Mouse (Mus musculus) heart, adult 2 months (tissue): ENCODE measurements around the gene Gm20518. TPM values are rescaled to one million over a fixed set of nuclear protein-coding genes. Genes with fewer than 3 reads are reported as not detected.

Source experiments
- DNase-seq, 2 experiments: peaks; one replicate each; pipeline ENCODE4 v3.0.0; 2021
- H3K27ac ChIP-seq: fragments of 200-600 bp; 2 replicates; pipeline ENCODE4 v1.8.1; 2022
- H3K27me3 ChIP-seq: fragments of 200-500 bp; 2 replicates; pipeline ENCODE4 v1.6.1; 2012; ENCODE audit warnings: mild to moderate bottlenecking, low read length, inconsistent platforms, mixed read lengths; ENCODE audit not compliant: control insufficient read depth, insufficient read depth
- H3K36me3 ChIP-seq: fragments of 200-500 bp; 2 replicates; pipeline ENCODE4 v1.6.1; 2012; ENCODE audit warnings: low read length, inconsistent platforms; ENCODE audit not compliant: control insufficient read depth, insufficient read depth
- H3K4me1 ChIP-seq: fragments of 200-500 bp; 2 replicates; pipeline ENCODE4 v1.6.1; 2011; ENCODE audit warnings: low read length; ENCODE audit not compliant: control insufficient read depth, insufficient read depth
- H3K4me3 ChIP-seq: fragments of 200-600 bp; 2 replicates; pipeline ENCODE4 v1.8.1; 2022
- H3K79me2 ChIP-seq: fragments of 200-500 bp; replicated peaks from 2 replicates; pipeline ENCODE4 v1.6.1; 2012; ENCODE audit warnings: mild to moderate bottlenecking, inconsistent platforms, low read length, moderate library complexity, mixed read lengths; ENCODE audit not compliant: control insufficient read depth, insufficient read depth
- H3K9ac ChIP-seq: fragments of 200-500 bp; 2 replicates; pipeline ENCODE4 v1.6.1; 2012; ENCODE audit warnings: low read depth, mild to moderate bottlenecking, control low read depth, inconsistent platforms, low read length, mixed read lengths
- CTCF ChIP-seq: fragments of 200-600 bp; IDR thresholded peaks from 2 replicates; pipeline ENCODE4 v1.8.1; 2022; ENCODE audit warnings: antibody characterized with exemption, mild to moderate bottlenecking, moderate library complexity
- EP300 ChIP-seq: fragments of 200-500 bp; IDR thresholded peaks from 2 replicates; pipeline ENCODE4 v1.6.1; 2011; ENCODE audit warnings: low read depth, low read length, control low read depth; ENCODE audit not compliant: insufficient read depth
- POLR2A ChIP-seq: fragments of 200-500 bp; IDR thresholded peaks from 2 replicates; pipeline ENCODE4 v1.6.1; 2011; ENCODE audit warnings: mild to moderate bottlenecking, low read depth, low read length, control low read depth; ENCODE audit not compliant: insufficient read depth
- WGBS: fragments of 180-500 bp; shearing (Covaris S2); methylation state at CpG from one replicate; pipeline ENCODE4 v1.1.7; 2018; 5-methylcytosine and 5-hydroxymethylcytosine counted together
- intact Hi-C: fragments of 180-260 bp; cut with DNase I; formaldehyde crosslinking; loops from one replicate; pipeline ENCODE4 v1.15.1; 2025
- polyA plus RNA-seq: library from polyadenylated mRNA; depleted of rRNA; stranded (reverse); fragments of >200 nt; gene quantifications from 2 replicates; pipeline ENCODE4 v1.2.3, GENCODE M21; 2012
- total RNA-seq, 2 experiments: library from RNA; stranded (reverse); gene quantifications; 2 replicates each; pipeline ENCODE4 v1.2.3; 2021

Gene Gm20518
- total and polyA plus RNA-seq, 3 experiments = 0.20 to 0.68 (median 0.31) TPM

DNA sequence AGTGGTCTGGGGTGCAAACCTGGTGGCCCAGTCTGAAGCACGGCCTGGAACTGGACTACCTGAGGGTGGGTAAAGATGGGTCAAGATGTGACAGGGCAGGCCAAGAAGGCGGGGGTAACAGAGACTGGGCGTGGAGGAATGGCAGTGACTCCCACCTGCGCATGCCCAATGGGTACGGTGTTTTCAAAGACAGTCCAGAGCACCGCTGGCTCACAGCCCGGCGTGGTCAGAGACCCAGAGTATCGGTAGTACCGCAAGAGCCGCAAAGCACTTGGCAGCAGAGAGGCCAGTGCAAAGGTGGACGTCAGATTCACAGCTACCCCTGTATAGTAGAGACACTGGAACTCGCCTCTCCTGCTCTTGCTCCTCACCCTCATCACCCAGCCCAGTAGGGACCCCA is 56.0 kb downstream of the Gm20518 start:
- H3K27me3 ChIP-seq = peaks cover 12% of the 10 kb centered on the region
- H3K4me3 ChIP-seq = no peak overlapping the region
- no peak for TF ChIP-seq EP300
- no peak for TF ChIP-seq POLR2A
- no peak for TF ChIP-seq CTCF
- intact Hi-C loops = no loop called here
- 49% methylated on average over 13 of the region's 13 CpGs for WGBS
- no peaks in the 10 kb centered on the region for H3K79me2 ChIP-seq
- DNase-seq = no peak
- no peak overlapping the region for H3K27ac ChIP-seq
- H3K36me3 ChIP-seq = no peaks in the 10 kb centered on the region
- no peaks in the 10 kb centered on the region for H3K4me1 ChIP-seq
- H3K9ac ChIP-seq = no peak overlapping the region

DNA sequence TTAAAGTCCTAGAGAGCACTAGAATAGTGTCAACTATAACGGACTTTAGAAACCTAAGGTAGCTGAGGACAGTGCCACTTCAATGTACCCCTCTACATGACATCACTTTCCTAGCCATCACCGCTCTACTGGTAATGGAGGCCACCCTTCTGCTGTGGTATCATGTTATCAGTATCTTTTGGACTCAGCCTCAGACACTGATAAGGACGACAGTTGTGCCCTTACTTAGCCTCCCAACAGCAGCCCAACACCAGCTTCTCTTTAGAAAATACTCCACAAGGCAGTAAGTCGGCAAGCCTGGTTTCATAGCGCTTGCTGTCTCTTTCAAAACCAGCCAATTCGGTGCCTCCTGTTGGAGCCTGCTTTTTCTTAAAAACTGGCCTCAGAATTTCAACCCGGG is 56.9 kb downstream of the Gm20518 start:
- Histone ChIP-seq H3K36me3 (no peaks in the 10 kb centered on the region), H3K4me1 (no peaks in the 10 kb centered on the region), H3K27ac (no peak overlapping the region), H3K79me2 (no peaks in the 10 kb centered on the region), H3K9ac (no peak overlapping the region), H3K27me3 (peaks cover 12% of the 10 kb centered on the region), H3K4me3 (no peak overlapping the region)
- 48% methylated on average over 7 of the region's 7 CpGs for WGBS
- TF ChIP-seq EP300 (no peak), POLR2A (no peak), CTCF (no peak)
- intact Hi-C loops = no loop called here
- DNase-seq = no peak

DNA sequence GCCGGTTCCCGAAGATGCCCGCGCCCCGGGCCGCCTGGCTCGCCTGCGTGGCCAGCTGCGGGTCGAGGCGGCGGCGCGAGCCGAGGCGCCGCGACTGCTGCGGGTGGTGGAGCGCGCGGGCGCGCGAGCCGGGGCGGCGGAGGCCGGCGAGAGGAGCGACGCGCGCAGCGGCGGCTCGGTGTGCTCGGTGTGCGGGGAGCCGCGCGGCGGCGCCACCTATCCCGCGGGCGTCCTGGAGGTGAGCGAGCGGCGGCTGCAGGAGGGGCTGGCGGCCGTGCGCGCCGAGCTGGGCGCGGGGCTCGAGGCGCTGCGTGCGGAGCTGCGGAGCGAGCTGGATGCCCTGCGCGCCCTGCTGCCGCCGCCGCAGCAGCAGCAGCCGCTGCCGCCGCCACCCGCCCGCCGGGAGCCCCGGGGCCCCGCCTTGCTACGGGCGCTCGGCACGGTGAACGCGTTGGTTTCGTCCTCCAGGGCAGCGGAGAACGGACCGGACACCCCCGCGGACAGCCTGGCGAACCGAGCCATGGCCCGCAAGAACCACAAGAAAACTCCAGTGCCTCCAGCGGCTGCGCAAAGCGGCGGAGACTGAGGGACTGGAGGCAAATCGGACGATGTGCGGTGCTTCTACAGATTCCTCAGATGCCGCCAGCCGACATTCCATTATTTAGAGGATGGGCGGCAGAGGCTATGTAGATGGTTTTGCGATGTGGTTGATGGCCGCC is 57.6 kb downstream of the Gm20518 start:
- Histone ChIP-seq H3K27me3 (peaks cover 12% of the 10 kb centered on the region), H3K4me3 (peak overlapping the region; percentile 40), H3K36me3 (no peaks in the 10 kb centered on the region), H3K4me1 (no peaks in the 10 kb centered on the region), H3K9ac (no peak overlapping the region), H3K27ac (no peak overlapping the region), H3K79me2 (no peaks in the 10 kb centered on the region)
- intact Hi-C loops = no loop called here
- no peak for DNase-seq
- 6% methylated on average over 103 of the region's 103 CpGs for WGBS
- no peak for TF ChIP-seq EP300
- no peak for TF ChIP-seq POLR2A
- no peak for TF ChIP-seq CTCF

DNA sequence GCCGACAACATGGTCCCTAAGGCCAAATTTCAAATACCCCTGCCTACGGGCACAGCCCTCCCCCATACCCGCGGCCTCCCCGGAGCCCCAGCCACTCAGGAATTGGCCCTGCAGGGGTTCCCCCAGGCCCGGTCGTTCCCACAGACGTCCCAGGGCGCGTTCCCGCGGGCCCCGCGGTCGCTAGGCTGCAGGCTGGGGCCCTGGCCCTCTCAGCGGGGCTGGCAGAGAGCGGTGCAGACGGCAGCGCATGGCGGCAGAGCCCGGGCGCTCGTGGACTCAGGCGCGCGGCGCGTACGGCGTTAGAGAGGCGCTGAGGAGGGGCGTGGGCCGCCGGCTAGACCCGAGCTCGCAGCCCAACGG is 58.2 kb downstream of the Gm20518 start:
- WGBS = under 1% methylated on average over 37 of the region's 37 CpGs
- no peak overlapping the region for H3K27ac ChIP-seq
- no peaks in the 10 kb centered on the region for H3K36me3 ChIP-seq
- H3K27me3 ChIP-seq = peaks cover 12% of the 10 kb centered on the region
- peak overlapping the region; percentile 40 for H3K4me3 ChIP-seq
- no peak for TF ChIP-seq EP300
- TF ChIP-seq CTCF = no peak
- TF ChIP-seq POLR2A = no peak
- H3K79me2 ChIP-seq = no peaks in the 10 kb centered on the region
- no peak for DNase-seq
- no peaks in the 10 kb centered on the region for H3K4me1 ChIP-seq
- intact Hi-C loops = no loop called here
- H3K9ac ChIP-seq = no peak overlapping the region

DNA sequence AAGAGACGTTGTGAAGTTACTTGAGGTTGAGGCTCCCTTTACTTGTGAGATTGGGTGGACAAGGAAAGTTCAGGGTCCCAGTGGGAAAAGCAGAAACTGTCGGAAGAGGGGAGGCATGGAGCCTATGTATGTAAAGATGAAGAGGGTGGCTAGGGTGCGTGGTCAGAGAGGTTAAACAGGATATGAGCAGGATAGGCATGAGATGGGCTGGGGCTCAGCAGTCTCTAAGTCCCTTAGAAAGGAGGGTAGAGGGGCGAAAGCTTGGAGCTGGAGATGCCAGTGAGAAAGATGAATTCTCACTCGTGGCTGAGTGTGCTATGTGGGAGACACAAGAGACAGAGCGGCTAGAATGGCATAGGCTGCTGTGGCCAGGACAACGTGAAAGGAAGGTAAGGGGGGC is 58.6 kb downstream of the Gm20518 start, which contains the start of gene B830017H08Rik:
Gene B830017H08Rik (plus strand): TSS at position 301 of the 400 bp plus-strand sequence.
- TF ChIP-seq EP300 = no peak
- TF ChIP-seq CTCF = no peak
- TF ChIP-seq POLR2A = no peak
- intact Hi-C loops = no loop called here

DNA sequence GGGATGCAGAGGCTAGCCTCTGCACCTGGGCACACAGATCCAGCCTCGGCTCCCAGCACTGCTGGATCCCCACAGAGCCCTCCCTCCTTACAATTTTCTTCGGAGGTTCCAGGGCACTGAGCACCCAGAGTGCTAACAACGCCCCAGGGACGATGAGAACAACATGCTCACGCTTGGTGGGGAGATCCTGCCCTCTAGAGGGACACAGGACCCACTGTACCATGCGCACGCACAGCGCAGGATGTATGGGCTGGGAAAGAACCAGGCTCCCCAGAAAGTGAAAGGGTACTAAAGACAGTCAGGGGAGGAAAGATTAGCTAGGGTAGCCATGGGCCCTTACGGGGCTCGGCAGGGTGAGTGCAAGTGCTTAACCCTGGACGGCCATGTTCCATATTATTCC is 59.7 kb downstream of the Gm20518 start:
- Histone ChIP-seq H3K36me3 (no peaks in the 10 kb centered on the region), H3K4me3 (no peak overlapping the region), H3K79me2 (no peaks in the 10 kb centered on the region), H3K9ac (no peak overlapping the region), H3K4me1 (no peaks in the 10 kb centered on the region), H3K27ac (no peak overlapping the region), H3K27me3 (peaks cover 12% of the 10 kb centered on the region)
- TF ChIP-seq EP300 = no peak
- TF ChIP-seq POLR2A = no peak
- TF ChIP-seq CTCF = no peak
- intact Hi-C loops = no loop called here
- DNase-seq = no peak
- WGBS = 25% methylated on average over 11 of the region's 11 CpGs

More for the DNA sequence above, 58.6 kb downstream of the Gm20518 start, which contains the start of gene B830017H08Rik:
- Histone ChIP-seq H3K4me3 (peak within 1 kb of the TSS; percentile 40), H3K4me1 (no peaks in the 10 kb centered on the region), H3K79me2 (no peaks in the 10 kb centered on the region), H3K36me3 (no peaks in the 10 kb centered on the region), H3K27ac (no peak within 1 kb of the TSS), H3K27me3 (peaks cover 12% of the 10 kb centered on the region), H3K9ac (no peak within 1 kb of the TSS)
- WGBS = 32% methylated on average over 7 of the region's 7 CpGs
- no peak for DNase-seq
